Mouse (Mus musculus) right cerebral cortex, postnatal 25 days (tissue): Measurements from ENCODE around the gene Tead1.

Experiments
- DNase-seq: peaks from one replicate; pipeline ENCODE4 v3.0.0; 2022

Tead1 gene

DNA sequence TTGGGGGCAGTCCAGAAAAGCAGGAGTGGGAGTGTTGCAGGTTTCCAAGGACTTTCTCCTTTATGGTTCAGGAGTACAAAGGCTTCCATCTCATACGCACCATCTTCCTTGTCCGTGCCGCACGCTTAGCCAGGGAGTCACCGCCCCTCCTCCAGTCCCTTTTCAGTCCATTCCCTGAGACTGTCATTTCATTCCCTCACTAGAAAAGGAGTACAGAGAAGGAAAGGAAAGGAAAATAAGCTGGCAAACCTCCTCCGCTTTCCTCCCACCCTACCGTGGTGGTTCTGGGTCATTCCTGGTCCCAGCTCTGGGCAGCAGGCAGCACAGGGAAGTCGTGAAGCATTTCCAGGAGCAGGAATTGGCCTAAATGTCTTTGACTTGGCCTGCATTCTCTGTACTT lies 52.5 kb downstream of the Tead1 start:
- DNase-seq: no peak

DNA sequence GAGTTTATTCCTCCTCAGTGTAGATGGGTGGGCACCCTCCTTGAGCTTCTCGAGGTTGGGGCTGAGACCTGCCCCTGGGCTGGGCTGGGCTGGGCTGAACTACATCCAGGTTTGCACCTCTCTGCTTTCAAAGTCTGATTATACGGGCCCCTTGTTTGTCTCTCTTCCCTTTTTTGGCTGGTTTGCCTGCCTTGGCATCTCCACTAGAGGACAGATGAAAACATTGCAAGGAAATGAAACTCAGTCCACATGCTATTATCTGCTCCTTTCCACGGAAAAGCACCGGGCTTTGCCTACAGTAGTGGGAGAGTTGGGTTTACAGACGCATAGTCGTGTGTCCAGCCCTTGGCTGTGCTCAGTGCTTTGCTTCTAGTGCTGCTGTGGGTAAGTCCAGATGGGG lies 60.1 kb downstream of the Tead1 start:
- no peak for DNase-seq

GRCm38 (mm10) chr7:112741790-112742189 lies 62.7 kb downstream of the Tead1 start:
- DNase-seq: no peak

DNA sequence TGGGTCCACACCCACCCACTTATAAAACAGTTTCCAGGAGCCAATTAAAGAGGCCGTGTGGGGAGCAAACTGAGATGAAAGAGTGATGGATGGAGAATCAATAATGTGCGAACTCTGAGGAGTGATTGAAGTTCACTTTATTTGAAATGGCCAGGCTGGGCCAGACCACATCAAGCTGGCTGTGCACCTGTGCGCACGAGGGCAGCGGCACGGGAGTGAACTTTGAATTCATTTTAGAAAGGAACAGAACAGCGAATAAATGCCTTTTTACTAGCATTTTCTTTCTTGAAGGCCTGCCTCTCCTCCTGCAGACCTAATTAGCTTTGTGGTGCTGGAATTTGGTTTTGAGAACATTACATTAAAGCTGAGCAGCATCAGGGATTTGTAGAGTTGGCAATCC lies 63.9 kb downstream of the Tead1 start:
- no peak for DNase-seq

DNA sequence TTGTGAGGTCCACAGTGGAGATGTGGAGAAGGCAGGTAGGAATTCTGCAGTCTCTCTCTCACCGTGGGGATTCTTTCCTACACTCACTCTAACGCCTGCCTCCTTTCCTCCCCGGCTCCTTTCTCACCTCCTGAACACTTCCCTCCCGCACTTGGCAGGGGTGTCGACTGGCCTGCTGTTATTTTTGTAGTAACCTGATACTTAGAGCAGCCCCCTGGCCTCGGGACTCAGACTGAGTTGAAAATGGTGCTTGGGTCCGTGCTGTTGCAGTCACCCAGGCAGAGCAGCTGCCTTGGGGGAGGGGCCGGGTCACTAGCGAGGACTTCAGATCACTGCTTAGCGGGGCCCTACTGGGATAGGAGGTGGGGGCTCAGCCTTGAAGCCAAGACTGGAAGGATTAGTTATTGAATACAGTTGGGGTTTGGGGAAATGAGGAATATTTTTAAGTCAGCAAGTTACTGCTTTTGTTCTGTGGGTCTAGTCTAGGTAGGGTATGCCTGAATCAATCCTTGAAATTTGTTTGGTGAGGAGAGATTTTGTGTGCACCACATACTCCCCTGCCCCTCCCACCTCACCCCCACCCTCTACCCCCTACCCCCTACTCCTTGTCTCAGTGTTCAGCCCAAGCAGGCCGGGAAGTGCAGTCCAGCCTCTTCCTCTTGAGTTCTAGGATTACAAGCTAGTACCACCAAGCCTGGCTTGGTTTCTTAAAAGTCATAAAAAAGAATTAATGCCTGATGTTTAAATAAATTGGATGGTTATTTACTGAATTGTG lies 64.7 kb downstream of the Tead1 start:
- DNase-seq: no peak

- DNase-seq: no peak
These were observed 68.1 kb downstream of the Tead1 start for GRCm38 (mm10) chr7:112747187-112747586.

GRCm38 (mm10) chr7:112747836-112748235 lies 68.7 kb downstream of the Tead1 start:
- DNase-seq: no peak

- DNase-seq: no peak
These were observed 69.2 kb downstream of the Tead1 start for GRCm38 (mm10) chr7:112748327-112748726.

- no peak for DNase-seq
These were observed 71.0 kb downstream of the Tead1 start for GRCm38 (mm10) chr7:112750101-112750500.

DNA sequence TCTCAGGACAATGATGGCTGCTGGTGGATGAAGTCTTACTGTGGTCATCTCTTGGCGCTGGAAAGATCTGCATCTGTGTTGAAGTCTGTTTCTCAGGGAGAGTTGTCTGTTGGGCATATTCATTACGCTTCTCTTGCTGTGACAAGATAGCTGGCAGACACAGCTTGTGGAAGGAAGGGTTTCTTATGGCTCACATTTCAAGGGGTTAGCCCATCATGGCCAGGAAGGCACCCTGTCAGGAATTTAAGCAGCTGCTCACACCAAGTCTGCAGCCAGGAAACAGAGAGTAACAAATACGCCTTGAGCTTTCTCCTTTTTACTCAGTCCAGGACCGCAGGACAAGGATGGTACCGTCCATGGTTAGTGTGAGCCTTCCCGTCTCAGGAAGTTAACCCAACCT lies 73.2 kb downstream of the Tead1 start:
- no peak for DNase-seq

- no peak for DNase-seq
These were observed 74.2 kb downstream of the Tead1 start for GRCm38 (mm10) chr7:112753314-112753713.

DNA sequence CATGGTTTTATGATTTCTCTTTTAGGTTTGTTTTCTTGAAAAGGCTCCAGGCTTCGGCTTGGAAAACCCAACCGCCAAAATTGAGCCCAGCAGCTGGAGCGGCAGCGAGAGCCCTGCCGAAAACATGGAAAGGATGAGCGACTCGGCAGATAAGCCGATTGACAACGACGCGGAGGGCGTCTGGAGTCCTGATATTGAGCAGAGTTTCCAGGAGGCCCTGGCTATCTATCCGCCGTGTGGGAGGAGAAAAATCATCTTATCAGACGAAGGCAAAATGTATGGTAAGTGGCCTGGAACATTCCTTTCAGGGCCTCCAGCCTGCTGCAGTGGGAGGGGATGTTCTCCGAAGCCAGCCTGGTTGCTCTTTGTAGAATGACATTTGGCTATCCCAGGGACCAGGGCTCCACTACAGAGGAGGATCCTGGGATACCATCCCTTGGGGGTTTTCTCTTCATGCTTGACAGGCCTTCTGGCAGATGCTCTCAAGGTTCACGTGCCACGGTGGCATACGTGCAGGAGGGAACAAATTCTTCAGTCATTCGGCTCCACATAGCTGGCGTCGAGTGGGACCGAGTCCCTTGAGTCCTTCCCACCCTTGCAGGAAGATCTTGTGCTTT lies 80.3 kb downstream of the Tead1 start:
- no peak for DNase-seq

DNA sequence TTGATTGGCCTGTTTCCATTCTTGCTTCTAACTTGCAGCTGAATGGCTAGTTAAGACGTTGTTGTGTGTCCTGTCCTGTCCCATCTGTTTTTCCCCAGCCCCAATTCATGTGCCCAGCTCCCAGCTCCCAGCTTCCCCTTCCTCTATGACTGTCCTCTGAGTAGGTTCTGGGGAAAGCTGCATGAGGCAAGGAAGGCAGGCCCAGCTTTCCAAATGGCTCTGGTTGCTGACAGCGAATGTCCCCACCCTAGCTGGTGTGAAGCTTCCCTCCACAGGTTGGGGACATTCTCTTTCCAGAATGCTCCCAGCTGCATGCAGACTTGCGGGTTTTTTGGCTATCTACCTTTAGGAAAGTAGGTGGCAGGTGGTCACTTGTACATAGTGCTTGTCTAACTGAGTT lies 81.2 kb downstream of the Tead1 start:
- DNase-seq: no peak

- no peak for DNase-seq
These were observed 81.7 kb downstream of the Tead1 start for GRCm38 (mm10) chr7:112760782-112761181.

- no peak for DNase-seq
These were observed 83.8 kb downstream of the Tead1 start for GRCm38 (mm10) chr7:112762870-112763269.

- DNase-seq: no peak
These were observed 84.4 kb downstream of the Tead1 start for GRCm38 (mm10) chr7:112763513-112763912.

GRCm38 (mm10) chr7:112764921-112765320 lies 85.8 kb downstream of the Tead1 start:
- DNase-seq: no peak

DNA sequence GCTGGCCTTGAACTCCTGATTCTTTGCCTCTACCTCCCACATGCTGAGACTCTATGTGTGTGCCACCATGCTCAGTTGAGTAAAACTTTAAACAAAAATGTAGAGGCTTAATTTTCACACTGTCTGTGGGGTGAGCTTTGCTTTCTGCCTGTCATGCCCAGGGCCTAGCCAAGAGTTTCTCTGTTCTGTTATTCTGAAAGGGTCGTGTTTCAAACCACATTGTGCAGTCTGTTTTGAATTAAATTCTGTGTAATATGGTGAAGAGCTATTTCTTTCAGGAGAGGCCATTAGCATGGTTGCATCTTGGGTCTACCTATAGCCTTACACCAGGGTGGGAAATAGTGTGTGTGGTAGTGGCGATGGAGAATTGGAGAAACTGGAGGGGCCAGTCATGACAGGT lies 90.7 kb downstream of the Tead1 start:
- DNase-seq: no peak

DNA sequence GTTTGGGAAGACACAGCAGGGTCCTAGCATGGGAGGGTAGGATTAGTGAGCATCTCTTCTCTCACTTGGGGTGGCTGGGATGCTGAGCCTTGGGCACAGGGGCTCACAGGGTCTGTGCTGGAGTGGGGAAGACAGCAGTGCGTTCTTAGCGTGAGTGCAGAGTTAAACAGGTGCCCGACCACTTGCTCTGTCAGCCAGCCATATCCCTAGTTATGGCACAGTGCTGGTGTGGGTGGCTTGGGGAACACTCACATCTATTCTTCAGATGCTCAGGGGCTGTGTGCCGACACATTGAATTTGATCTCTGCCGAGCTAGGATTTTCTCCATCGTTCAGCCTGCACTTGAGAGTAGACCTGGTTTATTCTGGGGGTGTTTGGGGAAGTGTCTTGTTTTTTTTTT lies 92.3 kb downstream of the Tead1 start:
- no peak for DNase-seq

DNA sequence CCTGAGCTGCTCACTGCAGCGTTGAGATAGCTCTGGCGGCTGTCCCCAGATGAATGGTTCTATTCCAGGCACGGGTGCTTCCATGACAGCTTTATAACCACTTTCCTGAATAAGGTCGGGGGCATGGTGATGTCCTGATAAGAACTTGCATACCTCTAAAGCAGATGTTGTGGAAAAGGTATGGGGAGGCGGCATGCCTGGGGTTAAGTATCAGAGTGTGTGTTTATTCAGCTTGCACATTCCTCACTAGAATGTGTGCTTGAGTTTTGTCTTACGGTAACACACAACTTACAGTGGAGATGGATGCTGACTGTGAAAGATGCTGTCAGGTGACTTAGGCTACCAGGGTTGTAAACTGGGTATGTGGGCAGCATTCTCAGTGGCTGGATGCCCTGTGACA lies 93.7 kb downstream of the Tead1 start:
- DNase-seq: no peak

- no peak for DNase-seq
These were observed 94.5 kb downstream of the Tead1 start for GRCm38 (mm10) chr7:112773601-112774000.

GRCm38 (mm10) chr7:112775816-112776215 lies 96.7 kb downstream of the Tead1 start:
- no peak for DNase-seq

DNA sequence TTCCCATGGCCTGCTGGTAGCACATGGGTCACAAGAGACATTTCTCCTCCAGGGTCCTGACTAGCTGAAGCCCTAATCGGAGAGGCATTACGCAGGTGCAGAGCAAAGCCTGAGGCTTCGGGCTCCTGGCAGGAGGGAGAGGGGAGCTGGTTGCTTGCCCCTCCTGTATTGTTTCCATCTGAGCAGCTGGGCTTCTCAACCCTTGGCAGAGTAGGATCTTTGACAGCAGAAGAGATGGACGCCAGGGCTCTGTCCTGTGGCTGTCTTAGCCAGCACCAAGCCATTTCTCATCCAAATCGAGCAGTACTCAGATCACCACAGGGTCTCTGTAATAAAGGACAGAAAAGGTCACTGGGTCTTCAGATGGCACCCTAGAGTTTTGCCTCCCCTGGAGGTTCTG lies 97.6 kb downstream of the Tead1 start:
- DNase-seq: no peak

DNA sequence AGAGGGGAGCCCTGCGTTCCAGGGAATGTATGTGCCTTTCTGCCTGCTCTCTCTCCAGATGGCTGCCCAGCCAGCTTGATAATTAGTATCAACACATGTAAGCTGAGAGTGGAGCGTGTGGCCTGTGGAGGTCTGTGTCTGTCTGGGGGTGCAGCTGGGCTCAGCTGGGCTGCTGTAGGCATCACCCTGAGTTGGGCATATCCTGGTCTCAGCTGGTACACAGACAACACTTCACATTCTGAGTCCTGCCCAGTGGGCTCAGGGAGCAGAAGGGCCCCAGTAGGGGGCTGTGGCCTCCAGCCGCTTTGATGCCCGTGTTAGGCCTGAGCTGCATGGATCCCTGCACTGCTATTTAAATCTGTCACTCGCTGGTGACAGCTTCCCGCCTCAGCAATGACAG lies 100.5 kb downstream of the Tead1 start:
- DNase-seq: no peak

DNA sequence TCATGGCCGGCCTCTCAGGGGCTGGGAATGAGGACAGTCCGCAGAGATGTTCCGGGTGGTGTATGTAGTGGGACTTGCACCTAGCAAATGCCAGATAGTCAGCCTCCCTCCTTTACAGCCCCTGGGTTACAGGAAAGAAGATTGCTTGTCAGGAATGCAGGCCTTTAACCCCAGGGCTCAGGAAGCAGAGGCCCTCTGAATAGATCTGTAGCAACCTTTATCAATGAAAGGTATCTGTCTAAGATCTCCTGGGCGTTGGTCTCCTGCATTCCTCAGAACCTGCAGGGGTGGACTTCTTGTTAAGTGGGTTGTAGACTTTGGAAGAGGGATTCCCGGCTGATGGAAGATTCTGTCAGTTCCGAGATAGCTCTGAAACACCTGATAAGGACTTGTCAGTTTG lies 101.8 kb downstream of the Tead1 start:
- no peak for DNase-seq
